Mouse (Mus musculus) liver, adult 2 months (tissue): ENCODE measurements at regions not wholly inside any gene's neighbourhood (a gene's known extent, or its start where the extent isn't known, plus 50 kb on each side); places are given as distances from the start of the nearest gene placed in this dataset.

Experiments
- CTCF ChIP-seq: fragments of 200-500 bp; IDR thresholded peaks from 2 replicates; pipeline ENCODE4 v1.5.1; 2011; ENCODE audit warnings: low read depth, low read length, control low read depth
- POLR2A ChIP-seq: fragments of 200-500 bp; IDR thresholded peaks from 2 replicates; pipeline ENCODE4 v1.6.1; 2011; ENCODE audit warnings: low read length, control low read depth; ENCODE audit not compliant: insufficient read depth; ENCODE audit errors: extremely low read depth

- no peak for TF ChIP-seq POLR2A
- TF ChIP-seq CTCF: no peak
These were observed 376.2 kb downstream of the Rps24 start for GRCm38 (mm10) chr14:24863116-24863515.
